Mouse (Mus musculus) T-cell, adult 2 months (primary cell): ENCODE measurements around the gene Kifc3.

Experiments
- DNase-seq: peaks from one replicate; pipeline ENCODE4 v3.0.0; 2022; ENCODE audit warnings: low spot score

Gene Kifc3

DNA sequence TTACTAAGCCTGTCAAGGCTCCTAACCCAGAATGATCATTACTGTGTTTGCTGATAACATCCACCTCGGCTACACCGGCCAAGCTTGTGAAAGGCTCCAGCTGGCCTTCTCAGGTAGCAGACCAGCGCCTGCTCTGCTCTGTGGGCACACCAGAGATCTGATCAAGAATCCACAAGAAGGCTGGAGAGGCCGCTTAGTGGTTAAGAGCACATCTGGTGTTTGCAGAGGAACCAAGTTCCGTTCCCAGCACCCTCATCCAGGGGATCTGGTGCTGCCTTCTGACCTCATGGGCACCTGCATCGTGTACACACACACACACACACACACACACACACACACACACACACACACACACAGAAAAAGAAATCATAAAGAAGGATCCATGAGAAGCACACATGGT lies 46.5 kb downstream of the Kifc3 start:
- no peak for DNase-seq

DNA sequence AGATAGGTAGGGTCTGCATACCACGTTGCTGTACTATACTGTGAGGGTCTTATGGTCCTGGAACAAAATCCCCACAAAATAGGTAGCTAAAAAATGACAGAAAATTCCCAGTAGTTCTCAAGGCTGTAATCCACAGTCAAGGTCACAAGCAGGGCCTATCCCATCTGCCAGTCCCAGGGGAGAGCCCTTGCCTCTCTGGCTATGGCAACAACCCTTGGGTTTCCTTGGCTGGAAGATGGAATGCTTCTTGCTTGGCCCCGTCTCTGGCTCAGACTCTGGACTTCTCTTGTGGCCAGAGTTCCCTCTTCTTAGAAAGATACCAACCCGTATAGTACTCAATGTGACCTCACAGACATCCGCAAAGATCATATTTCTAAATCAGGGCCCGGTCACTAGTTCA lies 47.3 kb downstream of the Kifc3 start:
- no peak for DNase-seq

DNA sequence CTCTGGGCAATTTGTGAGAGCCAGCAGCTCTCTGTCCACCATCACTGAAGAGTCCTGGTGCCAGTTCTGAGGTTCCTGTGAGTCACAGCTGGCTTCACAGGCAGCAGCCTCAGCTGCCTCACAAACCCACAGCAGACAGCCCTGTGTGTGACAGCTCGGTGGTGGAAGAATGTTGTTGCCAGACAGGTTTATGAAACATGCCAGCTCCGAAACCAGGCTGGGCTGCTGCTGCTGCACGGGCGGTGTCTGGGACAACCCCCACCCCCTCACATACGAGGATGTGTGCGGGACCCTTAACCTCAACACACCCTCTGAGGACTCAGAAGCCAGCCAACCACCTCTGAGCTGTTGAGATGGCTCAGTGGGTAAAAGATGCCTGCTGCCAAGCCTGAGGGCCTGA lies 48.0 kb downstream of the Kifc3 start:
- peak; percentile 3 for DNase-seq

DNA sequence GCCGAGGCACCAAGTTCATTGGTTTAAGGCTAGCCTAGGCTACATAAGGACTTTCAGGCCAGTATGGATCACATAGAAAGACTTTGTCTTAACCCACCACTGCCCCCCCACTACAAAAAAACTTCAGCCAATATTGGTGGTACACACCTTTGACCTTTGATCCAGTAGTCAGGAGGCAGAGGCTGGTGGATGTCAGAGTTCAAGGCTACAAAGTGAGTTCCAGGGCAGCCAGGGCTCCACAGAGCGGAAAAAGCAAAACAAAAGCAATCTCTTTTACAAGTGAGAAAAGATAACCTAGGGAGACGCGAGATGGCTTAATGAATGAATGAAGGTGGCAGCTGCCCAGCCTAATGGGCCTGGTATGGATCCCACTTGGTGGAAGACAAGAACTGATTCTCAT lies 48.6 kb downstream of the Kifc3 start:
- DNase-seq, result no peak

DNA sequence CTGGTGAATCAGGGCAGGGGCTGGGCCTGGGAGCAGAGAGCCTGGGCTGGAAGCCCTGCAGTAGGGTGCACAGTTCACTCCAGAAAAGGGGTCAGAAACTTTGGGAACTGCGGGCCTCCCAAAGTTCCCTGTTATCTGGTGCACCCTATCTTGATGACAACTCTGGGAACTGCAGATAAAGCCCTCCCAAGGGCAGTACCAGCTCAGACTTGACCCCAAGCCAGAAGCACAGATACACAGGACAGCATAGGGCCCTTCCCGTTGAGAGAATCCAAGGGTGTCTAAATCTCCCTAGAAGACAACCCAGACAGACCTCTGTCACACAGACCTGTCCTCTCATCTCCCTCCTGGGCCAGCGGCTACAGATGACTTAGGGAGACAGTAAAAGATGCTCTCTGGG lies 52.0 kb downstream of the Kifc3 start:
- no peak for DNase-seq

DNA sequence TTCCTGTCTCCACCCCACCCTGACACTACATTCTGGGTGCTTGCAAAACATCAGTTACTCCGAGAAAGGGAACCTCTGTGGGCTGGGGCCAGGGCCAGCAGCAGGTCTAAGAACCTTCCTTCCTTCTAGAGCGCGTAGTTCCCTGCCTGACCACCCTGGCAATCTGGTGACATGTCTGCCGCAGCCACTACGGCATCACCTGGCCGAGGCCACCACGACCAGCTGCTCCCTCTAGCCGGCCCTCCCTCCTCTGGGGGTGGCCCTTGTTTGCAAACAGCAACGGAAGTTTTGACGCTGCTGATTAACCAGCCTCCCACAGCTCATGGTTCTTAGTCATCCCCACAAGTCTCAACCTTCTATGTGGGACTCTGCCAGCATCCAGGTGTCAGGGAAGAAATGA lies 53.2 kb downstream of the Kifc3 start:
- no peak for DNase-seq

DNA sequence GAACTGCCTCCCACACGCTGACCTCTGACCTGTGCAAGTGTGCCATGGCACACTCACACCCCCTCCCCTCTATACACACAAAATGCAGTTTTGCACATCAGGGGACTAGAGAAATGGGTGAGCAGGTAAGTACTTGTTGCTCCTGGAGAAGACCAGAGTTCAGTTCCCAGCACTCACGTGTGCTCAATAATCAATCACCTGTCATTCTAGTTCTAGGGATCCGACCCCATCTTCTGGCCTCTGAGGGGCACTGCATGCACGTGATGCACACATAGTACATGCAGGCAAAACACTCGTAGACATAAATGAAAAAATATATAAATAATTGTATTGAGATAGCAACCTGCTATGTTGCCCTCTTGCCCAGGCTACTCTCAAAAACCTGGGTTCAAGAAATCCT lies 55.8 kb downstream of the Kifc3 start:
- no peak for DNase-seq

DNA sequence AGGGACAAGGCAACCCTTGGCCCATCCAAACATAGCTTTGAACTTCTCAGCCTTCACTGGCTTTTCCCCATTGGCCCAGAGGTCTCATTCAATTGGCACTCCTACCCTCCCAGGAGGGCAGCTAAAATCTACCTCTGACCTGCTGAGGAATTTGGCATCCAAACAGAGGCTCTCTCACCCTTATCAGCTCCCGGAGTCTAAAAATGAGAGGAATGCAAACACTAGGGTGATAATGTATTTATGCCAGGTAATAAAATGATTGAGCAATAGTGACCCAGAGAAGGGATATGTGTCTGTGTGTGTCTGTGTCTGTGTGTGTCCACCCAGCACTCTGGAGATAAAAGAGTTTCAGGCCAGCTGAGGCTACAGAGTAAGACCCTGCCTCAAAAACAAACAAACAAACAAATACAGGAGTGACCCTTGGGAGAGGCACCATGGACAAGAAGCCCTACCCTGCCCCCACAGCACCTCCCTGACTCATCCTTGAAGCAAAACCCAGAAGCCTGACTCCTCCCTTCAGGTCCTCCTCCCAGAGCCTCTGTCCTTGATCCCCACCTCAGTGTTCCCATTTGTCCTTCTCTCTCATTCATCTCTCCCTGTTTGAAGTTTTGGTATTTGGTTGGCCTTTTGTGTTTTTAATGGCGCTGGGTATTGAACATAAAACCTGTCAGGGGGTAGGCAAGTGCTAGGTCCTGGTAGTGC lies 56.4 kb downstream of the Kifc3 start:
- no peak for DNase-seq

DNA sequence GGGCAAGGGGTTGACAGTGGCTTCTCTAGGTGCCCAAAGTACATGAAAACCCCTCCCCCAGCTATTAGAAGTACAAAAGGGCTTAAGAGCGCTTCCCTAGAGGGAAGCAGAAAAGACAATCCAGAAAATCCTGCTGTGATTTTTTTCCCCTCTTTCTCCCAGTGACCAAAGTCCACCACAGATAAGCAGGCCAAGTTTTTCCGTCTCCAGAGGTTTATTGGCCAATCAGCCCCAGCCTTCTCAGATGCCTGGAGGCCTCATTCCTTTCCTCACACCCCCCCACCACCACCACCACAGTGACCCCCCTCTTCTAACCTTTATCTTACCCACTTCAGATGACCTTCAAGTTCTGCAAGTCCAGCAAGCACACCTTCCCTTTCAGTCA lies 58.0 kb downstream of the Kifc3 start:
- DNase-seq, result no peak

DNA sequence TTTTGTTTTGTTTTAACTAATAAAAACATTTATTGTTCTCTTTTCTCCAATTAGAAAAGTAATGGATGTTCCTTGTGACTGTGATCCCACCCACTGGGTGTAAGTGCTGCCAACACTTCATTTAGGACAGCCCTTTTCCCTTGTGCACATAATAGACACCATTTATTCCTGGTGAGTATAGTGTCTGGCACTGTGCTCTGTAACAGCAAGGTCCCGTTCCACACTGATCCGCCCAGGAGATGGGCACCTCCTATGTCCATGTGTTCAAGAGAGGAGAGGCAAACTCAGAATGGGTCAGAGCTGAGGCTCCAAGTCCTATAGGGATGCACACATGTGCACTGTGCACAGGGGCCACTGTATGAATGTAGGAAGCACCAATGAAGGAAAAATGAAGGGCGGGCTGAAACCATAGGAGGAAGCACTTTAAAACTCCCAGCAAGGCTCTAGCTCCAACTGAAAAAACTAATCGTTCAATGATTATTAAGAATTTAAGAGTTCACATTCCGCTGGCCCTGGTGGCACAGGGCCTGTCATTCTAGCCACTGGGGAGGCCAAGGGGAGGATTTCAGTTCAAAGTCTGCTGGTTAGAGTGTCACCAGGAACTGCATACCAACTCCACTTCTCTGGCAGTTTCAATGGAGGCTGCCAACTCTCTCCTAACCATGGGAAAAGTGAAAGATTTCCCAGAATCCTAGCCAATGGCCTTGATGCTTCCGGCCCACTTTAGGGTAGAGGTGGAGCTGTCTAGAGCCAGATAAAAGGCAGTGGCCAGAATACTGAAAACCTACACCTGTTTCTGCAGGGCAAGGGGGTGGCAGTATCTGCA lies 58.6 kb downstream of the Kifc3 start:
- no peak for DNase-seq

DNA sequence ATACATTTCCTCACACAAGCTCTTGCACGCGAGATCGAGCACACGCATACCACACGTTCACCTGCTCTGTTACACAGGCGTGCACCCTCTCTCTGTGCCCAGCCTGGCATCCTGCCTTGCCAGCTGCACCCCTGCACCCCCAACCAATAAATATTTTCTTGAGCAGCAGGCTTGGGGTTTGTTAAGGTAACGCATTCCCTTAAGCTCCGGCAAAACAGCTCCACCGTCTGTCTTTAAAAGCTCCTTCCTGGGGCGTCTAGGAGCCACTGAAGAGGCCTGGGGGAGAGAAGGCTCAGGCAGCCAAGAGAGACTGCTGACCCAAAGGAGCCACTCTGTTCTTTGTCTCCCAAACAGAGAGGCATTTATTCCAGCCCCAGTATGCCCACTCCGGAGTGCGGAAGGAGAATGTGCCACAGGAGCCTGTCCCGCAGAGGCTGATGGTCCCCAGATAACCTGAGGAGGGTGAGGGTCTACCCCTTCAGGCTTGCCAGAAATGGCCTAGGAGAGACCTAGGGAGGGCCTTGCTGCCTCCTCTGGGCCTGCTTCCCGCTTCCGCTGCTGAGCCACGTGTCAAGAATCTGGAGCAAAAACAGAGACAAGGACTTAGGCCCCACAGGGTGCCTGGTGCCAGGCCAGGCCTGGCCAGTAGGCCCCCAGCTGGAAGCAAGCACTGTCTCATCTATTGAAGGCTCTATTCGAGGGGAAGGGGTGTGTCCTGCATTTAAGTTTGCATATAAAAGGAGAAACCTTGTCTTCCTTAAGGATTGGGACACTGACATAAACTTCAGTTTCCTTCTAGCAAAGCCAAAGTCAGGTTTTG lies 59.4 kb downstream of the Kifc3 start:
- DNase-seq, result peak; percentile 11

DNA sequence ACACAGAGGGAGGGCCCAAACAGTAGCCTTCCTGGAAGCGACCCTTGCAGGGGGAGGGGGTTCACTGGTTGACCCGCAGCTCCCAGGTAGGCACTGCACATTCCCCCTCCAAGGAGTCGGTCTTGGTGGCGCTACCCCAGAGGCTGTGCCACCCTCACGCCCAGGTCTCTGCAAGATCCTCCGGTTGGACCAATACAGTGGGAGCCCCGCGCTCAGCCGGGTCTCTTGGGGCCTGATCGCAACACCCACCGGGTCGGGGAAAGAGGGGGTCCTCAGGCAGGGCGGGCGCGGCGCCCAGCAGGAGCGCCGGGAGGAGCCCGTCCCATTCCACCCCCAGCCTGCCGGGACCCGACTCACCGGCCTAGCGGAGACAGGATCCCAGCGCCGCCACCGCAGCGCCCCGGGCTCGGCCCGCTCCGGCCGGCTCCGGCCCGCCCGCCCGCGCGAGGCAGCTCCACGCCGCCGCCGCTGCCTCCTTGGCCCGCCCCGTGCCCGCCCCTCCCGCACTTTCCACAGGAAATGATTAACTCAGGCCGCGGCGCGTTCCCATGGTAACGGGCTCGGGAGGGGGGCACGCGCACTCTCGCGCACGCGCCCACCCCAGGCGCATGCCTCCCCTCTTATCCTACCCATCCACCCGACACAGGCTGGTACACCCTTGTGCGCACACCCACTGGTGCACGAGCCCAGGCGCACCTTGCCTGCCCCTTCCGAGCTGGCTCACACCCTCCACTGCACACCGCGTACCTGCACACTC lies 60.4 kb downstream of the Kifc3 start:
- peak; percentile 67 for DNase-seq

DNA sequence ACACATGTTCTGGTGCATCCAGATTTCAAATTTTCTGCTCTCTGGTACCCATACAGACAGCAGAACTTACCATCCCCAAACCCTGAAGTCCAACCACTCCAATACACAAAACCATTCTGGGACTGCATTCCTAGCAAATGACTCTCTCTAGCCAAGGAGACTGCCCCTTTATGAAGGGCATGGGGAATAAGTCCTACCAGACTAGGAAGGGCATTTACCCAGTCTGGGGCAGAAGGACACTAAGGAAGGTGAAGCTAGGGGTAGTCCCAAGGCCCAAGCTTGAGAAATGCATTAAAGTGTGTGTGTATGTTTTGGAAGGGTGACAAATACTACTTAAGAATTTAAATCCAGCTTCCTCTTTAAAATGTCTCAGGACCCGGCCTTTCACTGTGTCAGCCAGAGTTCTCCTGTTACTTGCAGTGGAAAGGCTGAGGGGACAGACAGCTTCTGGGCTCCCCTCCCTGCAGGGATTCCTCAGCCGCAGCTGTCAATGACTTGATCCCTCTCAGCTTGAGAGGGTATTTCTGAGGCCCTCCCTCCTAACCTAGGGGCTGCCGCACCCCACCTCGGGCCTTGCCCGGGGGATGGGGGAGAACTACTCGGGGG lies 61.0 kb downstream of the Kifc3 start:
- DNase-seq, result no peak

DNA sequence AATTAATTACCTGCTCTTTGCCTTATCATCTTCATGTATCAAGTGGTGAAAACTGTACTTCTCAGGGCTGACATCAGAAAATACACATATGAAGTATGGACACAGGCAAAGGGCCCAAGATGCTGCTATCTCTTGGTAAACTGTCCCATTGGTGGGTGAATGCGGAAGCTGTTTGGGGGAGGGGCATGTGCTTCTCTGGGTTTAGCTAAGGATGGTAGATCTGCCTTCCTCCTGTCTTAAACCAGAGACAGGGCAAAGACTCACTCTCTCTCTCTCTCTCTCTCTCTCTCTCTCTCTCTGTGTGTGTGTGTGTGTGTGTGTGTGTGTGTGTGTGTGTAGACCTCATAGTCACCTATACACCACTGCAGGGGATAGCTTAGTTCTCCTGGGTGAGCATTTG lies 61.6 kb downstream of the Kifc3 start:
- no peak for DNase-seq

DNA sequence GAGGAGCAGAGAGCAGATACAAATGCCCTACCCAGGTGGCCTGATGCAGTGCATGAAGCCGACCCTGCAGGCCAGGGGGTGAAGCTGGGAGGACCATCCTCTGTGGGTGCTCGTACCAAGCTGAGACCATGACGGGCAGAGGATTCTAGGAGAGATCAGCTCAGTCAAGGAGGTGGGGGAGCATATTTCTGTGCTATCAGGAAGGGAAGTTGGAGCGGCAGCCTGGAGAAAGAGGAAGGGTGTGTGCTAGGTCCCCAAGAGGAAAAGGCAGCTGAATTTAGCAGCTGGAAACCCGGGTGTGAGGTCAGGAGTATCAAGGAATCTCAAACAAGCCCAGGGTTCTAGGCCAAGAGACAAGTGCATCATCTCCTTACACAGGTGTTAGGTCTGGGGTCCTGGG lies 62.1 kb downstream of the Kifc3 start:
- DNase-seq, result no peak

DNA sequence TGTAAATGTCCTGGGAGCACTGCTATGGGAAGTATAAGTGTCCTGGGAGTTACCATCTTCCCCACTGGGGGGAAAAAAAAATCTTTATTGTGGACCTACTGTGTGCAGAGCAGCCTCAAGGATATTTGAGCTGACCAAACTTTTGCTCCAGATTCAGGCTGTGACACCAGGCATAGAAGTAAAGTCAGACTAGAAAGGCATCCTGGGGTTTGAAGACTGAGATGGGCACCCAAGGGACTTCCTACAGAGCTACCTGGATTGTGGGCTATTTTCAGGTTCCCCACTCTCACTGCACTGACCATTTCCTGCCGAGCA lies 63.6 kb downstream of the Kifc3 start:
- DNase-seq, result no peak

DNA sequence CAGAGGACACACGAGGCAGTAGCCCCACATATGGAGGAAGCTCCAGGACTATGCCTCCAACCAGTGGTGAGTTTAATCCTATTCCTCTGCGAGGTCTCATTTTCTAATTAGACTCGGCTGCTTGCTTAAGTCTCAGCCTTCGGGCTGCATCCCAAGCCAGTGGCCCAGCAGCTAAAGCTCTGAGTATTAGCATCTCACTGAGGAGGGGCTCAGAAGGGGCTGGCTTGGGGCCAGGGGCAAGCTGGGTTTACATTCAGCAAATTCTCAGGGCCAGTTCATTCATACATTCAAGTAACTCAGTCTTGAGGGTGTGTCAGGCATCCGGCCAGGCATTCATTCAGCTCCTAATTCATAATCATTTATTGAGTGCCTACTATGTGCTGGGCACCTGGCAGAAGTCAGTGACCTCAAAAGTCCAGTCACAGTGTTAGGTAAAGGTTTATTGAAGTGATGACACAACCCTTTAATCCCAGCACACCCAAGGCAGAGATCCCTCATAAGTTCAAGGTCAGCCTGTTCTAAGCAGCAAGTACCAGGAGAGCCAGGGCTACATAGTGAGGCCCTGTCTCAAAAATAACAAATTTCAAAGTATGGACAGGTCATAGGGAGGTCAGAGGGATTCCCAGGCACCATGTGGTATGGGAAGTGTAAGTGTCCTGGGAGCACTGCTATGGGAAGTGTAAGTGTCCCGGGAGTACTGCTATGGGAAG lies 64.1 kb downstream of the Kifc3 start:
- no peak for DNase-seq

DNA sequence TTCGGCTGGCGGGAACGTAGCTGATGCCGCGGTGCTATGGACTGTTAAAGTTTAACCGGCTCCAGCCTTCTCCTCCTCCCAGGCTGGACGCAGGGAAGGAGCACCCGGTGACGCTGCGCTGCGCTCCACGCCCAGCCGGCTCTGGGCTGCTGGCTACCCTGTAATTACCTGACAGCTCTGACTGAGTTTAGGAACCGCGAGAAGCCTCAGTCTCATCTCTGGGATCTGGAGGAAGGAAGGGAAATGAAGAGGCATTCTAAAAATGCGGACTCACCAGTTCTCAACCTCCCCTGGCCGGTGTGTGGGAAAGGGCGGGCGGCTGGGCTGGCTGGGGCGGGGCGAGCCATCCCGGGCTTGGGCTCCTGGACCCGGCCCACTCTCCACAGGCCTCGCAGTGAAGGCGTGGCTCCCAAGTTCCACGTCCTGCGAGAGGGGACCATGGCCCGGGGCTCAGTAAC lies 64.9 kb downstream of the Kifc3 start:
- no peak for DNase-seq

DNA sequence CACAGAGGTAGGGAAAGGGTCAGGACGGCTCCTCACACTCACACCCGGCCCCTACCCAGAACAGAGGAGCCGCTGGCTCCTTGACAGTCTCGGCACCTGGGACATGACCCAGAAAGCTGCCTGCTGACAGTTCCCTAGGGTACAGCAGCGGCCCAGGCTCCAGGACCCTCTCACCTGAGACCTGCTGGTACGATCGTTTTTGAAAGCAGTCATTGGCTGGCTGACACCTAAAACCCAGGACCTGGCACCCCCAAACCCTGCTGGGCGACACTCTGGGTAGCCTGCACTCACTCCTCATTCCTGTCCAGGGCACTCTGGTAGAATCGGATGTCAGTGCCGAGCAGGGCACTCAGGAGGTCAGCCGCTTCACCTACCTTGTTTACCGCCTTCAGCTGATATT lies 65.4 kb downstream of the Kifc3 start:
- no peak for DNase-seq

DNA sequence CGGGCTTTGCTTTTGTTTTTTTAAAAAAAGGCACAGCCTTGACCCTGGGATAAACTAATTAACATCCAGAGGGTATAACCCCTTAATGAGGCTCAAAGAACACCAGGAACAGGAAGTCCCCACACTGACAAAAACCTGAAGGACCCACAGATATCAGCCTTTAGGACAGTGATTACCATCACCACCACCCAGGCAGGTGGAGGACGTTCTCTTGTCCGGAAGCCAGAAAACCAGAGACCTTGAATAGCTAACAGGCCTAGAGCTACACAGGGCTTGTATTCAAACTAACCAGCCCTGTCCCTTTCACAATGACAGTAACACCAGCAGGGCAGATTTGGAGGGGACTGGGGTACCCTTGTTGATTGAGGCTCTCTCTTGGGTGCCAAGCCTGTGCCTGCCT lies 66.4 kb downstream of the Kifc3 start:
- DNase-seq, result no peak

DNA sequence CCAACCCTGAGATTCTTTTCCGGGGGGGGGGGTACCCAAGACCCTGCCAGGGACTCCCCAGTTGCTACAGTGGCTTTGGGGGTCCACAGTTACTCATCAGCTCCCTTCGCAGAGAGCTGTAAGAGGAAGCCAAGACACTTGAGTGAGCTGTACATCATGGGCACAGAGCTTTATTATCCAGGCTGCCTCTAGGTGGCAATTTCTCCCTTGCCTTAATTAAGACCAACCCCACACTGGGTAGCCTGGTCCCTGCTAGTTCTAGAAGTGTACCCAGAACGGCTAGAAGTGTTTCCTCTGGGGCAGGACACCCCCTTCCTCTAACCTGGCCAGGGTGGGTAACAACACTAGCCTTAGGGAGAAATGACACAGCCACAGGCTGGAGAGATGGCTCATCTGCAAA lies 67.4 kb downstream of the Kifc3 start:
- DNase-seq, result no peak
